Comparison of ENCODE assay signal across 19 mouse cellular contexts in the genomic region with DNA sequence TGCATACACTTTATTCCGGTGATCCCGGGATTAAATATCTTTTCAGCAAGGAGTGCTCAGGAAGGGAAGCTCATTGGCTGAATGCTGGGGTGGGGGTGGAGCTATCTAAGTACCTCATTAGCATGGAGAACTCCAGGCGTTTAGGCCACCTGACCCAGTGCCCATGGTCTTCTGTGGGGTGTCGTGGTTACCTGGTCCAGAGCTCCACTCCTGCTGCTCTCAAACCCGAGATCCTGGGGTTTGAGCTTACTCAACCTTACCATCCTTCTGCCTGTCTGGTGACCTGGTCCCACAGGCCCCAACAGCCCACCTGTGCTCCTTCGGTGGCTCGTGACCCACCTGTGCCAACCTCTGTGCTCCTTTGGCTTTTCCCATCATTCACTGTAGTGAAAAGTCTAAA. TPM values are rescaled to one million over a fixed set of nuclear protein-coding genes. Genes with fewer than 3 reads are reported as not detected.
DNase-seq lines count a peak whose midpoint lies in the region; ATAC-seq and TF ChIP-seq lines count a peak whose summit lies in the region.
"Had no signal": no experiment of that assay in that cellular context is flagged by ENCODE, and none has a peak within 500 bp of the region (broad histone marks: within the 10 kb centered on the region; RNA-seq: fewer than 3 reads in every experiment).

No protein-coding gene starts in this region.

- in situ Hi-C loops in Patski (cut with MboI; ENCODE audit: low pct_unique_long_range_greater_than_20kb): no loop called here

- H3K27me3 ChIP-seq in Patski: no peaks in the 10 kb centered on the region
- H3K27me3 ChIP-seq: embryonic facial prominence, embryonic 12.5 days; forebrain, embryonic 15.5 days had no signal

- CTCF ChIA-PET in Patski (lab: Charles Lee): no interaction called here

- DNase-seq in ES-CJ7 (ENCODE audit: low read depth, low spot score) (peak; percentile 19), Patski (ENCODE audit: low read depth, low spot score) (no peak), ZHBTc4 (ENCODE audit: low read depth, low spot score) (peak; percentile 55)
- DNase-seq in cerebellum, postnatal 4 days (ENCODE audit: low spot score in 2 of 2): no peak
- no peak for DNase-seq in gastrocnemius, adult 18-20 months (ENCODE audit: low spot score)
- DNase-seq: adrenal gland, adult 2 months; adrenal gland, postnatal 10 days; adrenal gland, postnatal 25 days; cerebellum, adult 11 months; cerebellum, adult 18-20 months; cerebellum, adult 8-10 months; cerebellum, adult 9-11 months; cerebellum, postnatal 14 days; cerebellum, postnatal 36 days; forebrain, postnatal 0 days had no signal

- POLR2A ChIA-PET in Patski (lab: Charles Lee): no interaction called here

- ATAC-seq in Patski: peak; percentile 78
- ATAC-seq: forebrain, embryonic 13.5 days; forebrain, embryonic 15.5 days; forebrain, postnatal 0 days had no signal

- TF ChIP-seq CTCF in Patski (IDR thresholded peaks at IDR 0.05): no peak

RNA-seq across cellular contexts. Expression of a gene that starts 37.2 kb away (rescaled TPM):
- polyA plus RNA-seq in Patski (2021): 5.6 TPM
- total RNA-seq in gastrocnemius, adult 18-20 months (2021): 1 to 10 TPM in 1 of 2 experiments, under 1 TPM in 1; 0.95 to 1.2 TPM
- total RNA-seq: G1E had no signal

RNA-seq across cellular contexts. Expression of a gene that starts 38.4 kb away (rescaled TPM):
- 7.0 TPM for polyA plus RNA-seq in Patski (2021)
- 1 to 10 TPM in 1 of 2 experiments, under 1 TPM in 1; 0.85 to 1.1 TPM for total RNA-seq in gastrocnemius, adult 18-20 months (2021)
- total RNA-seq: G1E had no signal
- polyA plus RNA-seq: G1E had no signal

Comparison
In these comparisons a context has a peak if more than half of its experiments do, and no peak if none do; other contexts are left out.
1. DNase-seq: peak in ES-CJ7 (single experiment) and ZHBTc4 (single experiment); none in Patski (single experiment), cerebellum, postnatal 4 days (0 of 2) and gastrocnemius, adult 18-20 months (single experiment).